Mouse (Mus musculus) forebrain, embryonic 14.5 days (tissue): ENCODE data around the gene Lamp1. TPM values are rescaled to one million over a fixed set of nuclear protein-coding genes. Genes with fewer than 3 reads are reported as not detected.

Experiments used
- ATAC-seq: fragments of 200-750 bp; cut with Nextera tagmentation; 2 replicates; pipeline ENCODE4 v1.8.0; 2017; ENCODE audit warnings: mild to moderate bottlenecking, moderate library complexity
- DNase-seq: peaks from one replicate; pipeline ENCODE4 v3.0.0-alpha.2; 2015; ENCODE audit warnings: low spot score
- H3K27ac ChIP-seq: fragments of 300-500 bp; sonication (generic); 2 replicates; pipeline ENCODE4 v1.5.1; 2014; ENCODE audit warnings: low read depth, mild to moderate bottlenecking, control low read depth, low read length, moderate library complexity
- H3K27me3 ChIP-seq: fragments of 300-500 bp; sonication (generic); replicated peaks from 2 replicates; pipeline ENCODE4 v1.6.1; 2014; ENCODE audit warnings: low read length, control low read depth, mixed read lengths; ENCODE audit not compliant: control insufficient read depth, insufficient read depth
- H3K36me3 ChIP-seq: fragments of 300-500 bp; sonication (generic); 2 replicates; pipeline ENCODE4 v1.6.1; 2014; ENCODE audit warnings: low read length, control low read depth; ENCODE audit not compliant: control insufficient read depth, insufficient read depth
- H3K4me1 ChIP-seq: fragments of 300-500 bp; sonication (generic); 2 replicates; pipeline ENCODE4 v1.6.1; 2014; ENCODE audit warnings: antibody characterized with exemption, low read length, control low read depth; ENCODE audit not compliant: control insufficient read depth, insufficient read depth
- H3K4me2 ChIP-seq: fragments of 300-500 bp; sonication (generic); 2 replicates; pipeline ENCODE4 v1.6.1; 2014; ENCODE audit warnings: mild to moderate bottlenecking, control low read depth, low read length
- H3K4me3 ChIP-seq: fragments of 300-500 bp; sonication (generic); 2 replicates; pipeline ENCODE4 v1.5.1; 2014; ENCODE audit warnings: low read depth, low read length, control low read depth
- H3K9ac ChIP-seq: fragments of 300-500 bp; sonication (generic); 2 replicates; pipeline ENCODE4 v1.6.1; 2014; ENCODE audit warnings: mild to moderate bottlenecking, low read length, control low read depth, moderate library complexity
- H3K9me3 ChIP-seq: fragments of 300-500 bp; sonication (generic); replicated peaks from 2 replicates; pipeline ENCODE4 v1.6.1; 2016; ENCODE audit warnings: low read length, control low read depth, mixed read lengths; ENCODE audit not compliant: control insufficient read depth
- whole genome bisulfite sequencing: fragments of 180-500 bp; shearing (Covaris S2); extraction: QIAGEN DNeasy Blood & Tissue Kit; methylation state at CpG from one replicate; pipeline ENCODE4 v1.1.7; 2014; 5-methylcytosine and 5-hydroxymethylcytosine counted together
- polyA plus RNA-seq: library from polyadenylated mRNA; unstranded; fragments of >200 nt; fragmentation: Nextera tagmentation; extraction: Ambion mirVana; gene quantifications from 2 replicates; pipeline ENCODE4 v1.2.1, GENCODE M21; 2014

Gene Lamp1
- polyA plus RNA-seq, 1 experiment from 2014 or later = 274 TPM

DNA sequence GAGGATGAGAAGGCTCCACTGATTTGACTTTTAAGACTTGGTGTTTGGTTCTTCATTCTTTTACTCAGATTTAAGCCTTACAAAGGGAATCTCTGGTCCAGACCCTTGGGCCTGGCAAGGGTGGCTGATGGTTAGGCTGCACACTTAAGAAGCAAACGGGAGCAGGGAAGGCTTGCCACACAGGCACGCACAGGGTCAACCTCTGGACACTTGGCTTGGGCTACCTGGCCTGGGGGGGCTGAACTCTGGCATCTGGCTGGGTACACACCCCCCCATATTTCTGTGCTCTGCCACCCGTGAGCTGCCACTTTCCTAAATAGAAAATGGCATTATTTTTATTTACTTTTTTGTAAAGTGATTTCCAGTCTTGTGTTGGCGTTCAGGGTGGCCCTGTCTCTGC is 15.8 kb downstream of the Lamp1 start:
- no peak for DNase-seq
- no peak for ATAC-seq
- Histone ChIP-seq H3K36me3 (peaks cover 90% of the 10 kb centered on the region), H3K27ac (no peak overlapping the region), H3K9me3 (no peaks in the 10 kb centered on the region), H3K4me3 (no peak overlapping the region), H3K4me1 (no peaks in the 10 kb centered on the region), H3K27me3 (no peaks in the 10 kb centered on the region), H3K4me2 (no peak overlapping the region), H3K9ac (no peak overlapping the region)
- 88% methylated on average over 4 of the region's 4 CpGs for WGBS

DNA sequence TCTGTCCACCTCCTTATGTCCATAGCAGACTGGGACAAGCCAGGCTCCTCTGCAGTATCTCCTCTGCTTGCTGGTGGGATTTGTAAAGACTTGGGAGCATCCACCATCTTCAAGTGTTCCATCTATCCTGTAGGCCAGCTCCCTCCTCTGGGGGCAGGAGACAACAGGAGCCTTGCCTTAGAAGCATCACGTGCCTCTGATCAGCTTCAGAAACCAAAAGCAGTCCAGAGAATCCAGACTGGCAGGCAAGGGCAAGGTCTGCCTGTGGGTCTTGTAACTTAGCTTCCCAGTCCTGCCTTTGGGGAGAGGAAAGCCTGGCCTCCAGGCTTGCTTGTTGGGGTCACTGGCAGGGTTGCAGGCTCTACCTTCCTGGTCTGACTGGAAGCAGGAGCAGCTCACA is 16.7 kb downstream of the Lamp1 start:
- 96% methylated on average over 1 of the region's 1 CpGs for WGBS
- Histone ChIP-seq H3K4me1 (no peaks in the 10 kb centered on the region), H3K27me3 (no peaks in the 10 kb centered on the region), H3K9ac (no peak overlapping the region), H3K4me2 (no peak overlapping the region), H3K27ac (no peak overlapping the region), H3K9me3 (no peaks in the 10 kb centered on the region), H3K4me3 (no peak overlapping the region), H3K36me3 (peaks cover 81% of the 10 kb centered on the region)
- DNase-seq (no peak), ATAC-seq (no peak)

DNA sequence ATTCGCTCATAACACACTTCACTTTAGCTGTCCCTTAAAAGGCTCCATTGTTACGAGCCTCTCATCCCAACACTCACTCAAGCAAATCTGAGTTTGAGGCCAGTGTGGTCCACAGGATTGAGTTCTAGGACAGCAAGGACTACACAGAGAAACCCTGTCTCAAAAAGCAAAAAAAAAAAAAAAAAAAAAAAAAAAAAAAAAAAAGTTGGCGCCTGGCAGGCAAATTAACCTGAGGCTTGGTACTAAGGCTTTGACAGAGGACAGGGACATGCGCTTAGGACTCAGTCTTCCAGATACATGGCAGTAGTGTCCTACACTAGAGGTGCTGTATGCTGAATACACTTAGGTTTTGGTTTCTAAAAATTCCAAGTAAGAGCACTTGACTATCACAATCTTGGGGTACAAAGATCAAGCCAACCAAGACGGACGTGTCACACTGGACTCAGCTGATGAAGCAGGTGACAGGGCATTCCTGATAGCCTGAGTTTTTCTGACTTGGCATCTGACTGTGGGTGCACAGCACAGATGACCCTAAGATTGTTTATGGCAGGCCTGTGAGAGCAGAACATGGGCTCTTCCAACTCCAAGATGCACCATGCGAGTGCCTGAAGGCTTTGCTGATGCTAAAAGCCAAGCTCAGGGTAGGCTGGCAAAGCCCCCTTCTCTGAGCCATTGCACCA is 18.4 kb downstream of the Lamp1 start:
- DNase-seq (no peak), ATAC-seq (no peak)
- H3K9ac ChIP-seq = no peak overlapping the region
- H3K9me3 ChIP-seq = no peaks in the 10 kb centered on the region
- WGBS = 89% methylated on average over 7 of the region's 7 CpGs
- H3K27me3 ChIP-seq = no peaks in the 10 kb centered on the region
- no peak overlapping the region for H3K27ac ChIP-seq
- H3K4me1 ChIP-seq = no peaks in the 10 kb centered on the region
- no peak overlapping the region for H3K4me2 ChIP-seq
- peaks cover 68% of the 10 kb centered on the region for H3K36me3 ChIP-seq
- no peak overlapping the region for H3K4me3 ChIP-seq

DNA sequence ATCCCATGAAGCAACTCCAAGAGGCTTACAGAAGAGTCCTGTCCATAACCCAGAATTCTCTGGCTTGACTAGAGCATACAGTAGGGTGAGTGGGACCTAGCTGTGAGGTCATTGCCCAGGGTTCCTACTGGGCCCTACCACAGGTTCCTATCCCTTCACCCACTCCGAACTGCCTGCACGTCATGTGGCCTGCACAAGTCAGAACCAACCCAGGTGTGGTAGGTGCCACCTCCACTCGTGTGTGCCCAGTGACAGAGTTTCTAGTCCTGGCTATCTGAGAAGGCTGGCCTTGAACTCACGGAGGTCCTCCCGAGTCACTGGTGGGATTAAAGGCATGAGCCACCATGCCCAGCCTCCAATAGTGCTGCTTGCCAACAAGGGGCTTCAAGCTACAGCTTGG is 19.2 kb downstream of the Lamp1 start:
- Histone ChIP-seq H3K36me3 (peaks cover 62% of the 10 kb centered on the region), H3K4me3 (no peak overlapping the region), H3K9ac (no peak overlapping the region), H3K4me1 (no peaks in the 10 kb centered on the region), H3K4me2 (no peak overlapping the region), H3K9me3 (no peaks in the 10 kb centered on the region), H3K27me3 (no peaks in the 10 kb centered on the region), H3K27ac (no peak overlapping the region)
- 96% methylated on average over 5 of the region's 5 CpGs for WGBS
- no peak for DNase-seq
- ATAC-seq = no peak

DNA sequence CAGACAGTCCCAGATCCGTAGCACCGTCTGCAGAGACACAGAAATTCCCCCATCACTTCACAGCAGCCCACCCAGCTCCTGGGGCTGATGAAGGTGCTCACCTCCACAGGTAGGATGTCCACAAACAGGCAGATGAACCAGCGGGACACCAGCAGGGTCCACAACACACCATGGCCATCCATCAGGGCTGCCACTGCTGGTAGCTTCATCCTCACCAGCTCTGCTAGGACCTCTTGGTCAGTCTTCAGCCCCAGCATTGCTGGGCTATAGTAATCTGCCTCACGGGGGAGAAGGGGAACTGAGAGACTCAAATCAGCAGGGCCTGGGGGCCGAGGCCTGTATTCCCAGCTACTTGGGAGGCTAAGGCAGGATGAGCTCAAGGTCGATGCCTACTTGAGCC is 20.5 kb downstream of the Lamp1 start:
- H3K27me3 ChIP-seq = no peaks in the 10 kb centered on the region
- no peak for DNase-seq
- no peaks in the 10 kb centered on the region for H3K4me1 ChIP-seq
- H3K27ac ChIP-seq = no peak overlapping the region
- no peak for ATAC-seq
- H3K4me3 ChIP-seq = no peak overlapping the region
- WGBS = 81% methylated on average over 6 of the region's 6 CpGs
- no peak overlapping the region for H3K9ac ChIP-seq
- no peak overlapping the region for H3K4me2 ChIP-seq
- H3K36me3 ChIP-seq = peaks cover 50% of the 10 kb centered on the region
- no peaks in the 10 kb centered on the region for H3K9me3 ChIP-seq

DNA sequence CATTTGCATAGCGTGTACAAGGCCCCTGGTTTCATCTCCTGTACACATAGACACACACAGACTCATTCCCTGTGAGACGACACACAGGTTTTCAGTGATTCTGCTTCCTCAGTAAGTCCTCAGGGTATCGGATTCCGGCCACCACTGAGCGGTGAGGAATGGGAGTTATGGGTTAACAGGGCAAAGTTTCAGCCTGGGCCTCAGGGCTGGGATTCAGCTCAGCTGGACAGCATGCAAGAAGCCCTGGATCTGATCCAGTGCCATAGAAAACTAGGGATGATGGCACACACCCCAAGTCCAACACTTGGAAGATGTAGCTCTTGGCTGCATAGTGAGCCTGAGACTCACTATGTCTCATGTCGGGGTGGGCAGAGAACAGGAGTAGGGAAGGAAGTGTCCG is 21.0 kb downstream of the Lamp1 start:
- H3K36me3 ChIP-seq = peaks cover 51% of the 10 kb centered on the region
- WGBS = 85% methylated on average over 7 of the region's 7 CpGs

DNA sequence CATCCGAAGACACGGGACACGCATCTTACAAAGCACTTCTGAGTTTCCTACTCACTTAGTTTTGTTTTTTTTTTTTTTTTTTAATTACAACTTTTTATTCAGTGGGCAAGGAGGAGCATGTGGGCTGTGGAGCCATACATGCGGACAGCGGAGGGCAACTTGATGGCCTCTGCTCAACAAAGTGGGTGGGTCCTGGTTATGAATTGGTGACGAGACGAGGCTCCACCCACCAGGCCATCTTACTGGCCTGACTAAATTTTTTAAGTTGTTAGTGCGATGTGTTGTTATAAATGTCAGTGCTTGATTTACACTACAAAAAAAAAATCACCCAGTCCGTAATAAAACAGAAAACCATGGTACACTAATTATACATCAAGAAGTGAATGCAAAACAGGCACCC is 21.4 kb downstream of the Lamp1 start:
- no peak for ATAC-seq
- 87% methylated on average over 9 of the region's 9 CpGs for WGBS
- H3K4me1 ChIP-seq = no peaks in the 10 kb centered on the region

More for the DNA sequence above, 21.0 kb downstream of the Lamp1 start:
- Histone ChIP-seq H3K9ac (no peak overlapping the region), H3K27ac (no peak overlapping the region), H3K27me3 (no peaks in the 10 kb centered on the region), H3K4me1 (no peaks in the 10 kb centered on the region), H3K4me3 (no peak overlapping the region), H3K9me3 (no peaks in the 10 kb centered on the region), H3K4me2 (no peak overlapping the region)
- no peak for ATAC-seq
- no peak for DNase-seq

DNA sequence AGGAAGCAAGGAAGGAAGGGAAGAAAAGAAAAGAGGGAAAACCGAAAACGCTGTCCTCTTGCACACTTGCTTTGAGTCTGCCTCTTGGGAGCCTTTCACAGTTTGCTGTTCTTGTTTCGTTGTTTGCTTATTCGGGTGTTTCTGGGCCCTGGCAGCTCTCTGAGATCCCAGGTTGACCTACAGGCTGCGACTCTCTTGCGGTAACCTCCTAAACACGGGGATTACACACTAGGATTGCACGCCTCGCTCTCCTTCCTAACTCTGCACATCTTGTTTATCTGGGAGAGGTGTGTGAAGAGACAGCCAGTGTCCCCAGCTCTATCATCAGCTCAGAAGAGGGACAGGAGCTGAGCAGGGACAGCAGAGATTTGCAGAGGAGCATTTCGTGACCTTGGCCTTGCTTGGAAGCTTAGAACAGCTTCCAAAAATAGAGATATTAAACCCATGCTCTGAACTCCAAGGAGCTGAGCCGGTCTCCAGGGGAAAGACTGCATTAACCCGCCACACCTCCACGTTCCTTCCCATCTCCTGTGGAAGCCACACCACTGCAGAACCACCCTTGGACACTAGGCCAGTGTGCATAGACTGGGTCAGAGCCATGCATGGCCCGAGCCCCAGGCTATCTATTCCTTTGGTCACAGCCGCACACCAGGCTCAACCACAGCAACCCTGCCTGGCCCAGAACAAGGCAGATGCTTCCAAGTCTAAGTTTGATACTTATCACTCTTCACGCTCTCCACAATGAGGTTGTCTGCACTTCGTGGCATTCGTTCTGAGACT is 22.1 kb downstream of the Lamp1 start:
- DNase-seq (no peak), ATAC-seq (no peak)
- peaks cover 42% of the 10 kb centered on the region for H3K36me3 ChIP-seq
- H3K9ac ChIP-seq = no peak overlapping the region
- H3K4me2 ChIP-seq = no peak overlapping the region
- H3K27ac ChIP-seq = no peak overlapping the region
- WGBS = 88% methylated on average over 18 of the region's 18 CpGs
- no peaks in the 10 kb centered on the region for H3K27me3 ChIP-seq
- no peaks in the 10 kb centered on the region for H3K4me1 ChIP-seq
- no peaks in the 10 kb centered on the region for H3K9me3 ChIP-seq
- H3K4me3 ChIP-seq = no peak overlapping the region

More for the DNA sequence above, 21.4 kb downstream of the Lamp1 start:
- no peaks in the 10 kb centered on the region for H3K9me3 ChIP-seq
- DNase-seq = no peak
- no peak overlapping the region for H3K27ac ChIP-seq
- no peak overlapping the region for H3K4me2 ChIP-seq
- H3K4me3 ChIP-seq = no peak overlapping the region
- H3K36me3 ChIP-seq = peaks cover 49% of the 10 kb centered on the region
- H3K9ac ChIP-seq = no peak overlapping the region
- no peaks in the 10 kb centered on the region for H3K27me3 ChIP-seq

DNA sequence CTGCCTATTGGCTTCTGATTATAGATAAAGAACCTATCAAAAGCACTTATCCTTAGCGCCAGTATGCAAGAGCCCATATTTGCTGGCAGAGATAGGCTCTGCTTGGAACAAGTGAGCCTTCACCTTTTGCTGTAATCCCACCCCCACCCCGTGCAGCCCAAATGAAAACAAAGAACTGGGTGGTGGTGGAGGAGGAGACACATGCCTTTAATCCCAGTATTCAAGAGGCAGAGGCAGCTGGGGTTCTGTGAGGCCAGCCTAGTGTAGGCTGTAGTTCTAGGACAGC is 22.7 kb downstream of the Lamp1 start:
- H3K27ac ChIP-seq = no peak overlapping the region
- H3K9ac ChIP-seq = no peak overlapping the region
- no peak for DNase-seq
- no peaks in the 10 kb centered on the region for H3K27me3 ChIP-seq
- H3K4me3 ChIP-seq = no peak overlapping the region
- no peaks in the 10 kb centered on the region for H3K9me3 ChIP-seq
- WGBS = 42% methylated on average over 2 of the region's 2 CpGs
- peaks cover 36% of the 10 kb centered on the region for H3K36me3 ChIP-seq
- H3K4me1 ChIP-seq = no peaks in the 10 kb centered on the region
- no peak overlapping the region for H3K4me2 ChIP-seq
- no peak for ATAC-seq
